Mouse (Mus musculus) T-cell, adult 2 months (primary cell): ENCODE measurements around the gene Prpf38b.

Source experiments
- DNase-seq: peaks from one replicate; pipeline ENCODE4 v3.0.0; 2022; ENCODE audit warnings: low spot score

The Prpf38b gene

DNA sequence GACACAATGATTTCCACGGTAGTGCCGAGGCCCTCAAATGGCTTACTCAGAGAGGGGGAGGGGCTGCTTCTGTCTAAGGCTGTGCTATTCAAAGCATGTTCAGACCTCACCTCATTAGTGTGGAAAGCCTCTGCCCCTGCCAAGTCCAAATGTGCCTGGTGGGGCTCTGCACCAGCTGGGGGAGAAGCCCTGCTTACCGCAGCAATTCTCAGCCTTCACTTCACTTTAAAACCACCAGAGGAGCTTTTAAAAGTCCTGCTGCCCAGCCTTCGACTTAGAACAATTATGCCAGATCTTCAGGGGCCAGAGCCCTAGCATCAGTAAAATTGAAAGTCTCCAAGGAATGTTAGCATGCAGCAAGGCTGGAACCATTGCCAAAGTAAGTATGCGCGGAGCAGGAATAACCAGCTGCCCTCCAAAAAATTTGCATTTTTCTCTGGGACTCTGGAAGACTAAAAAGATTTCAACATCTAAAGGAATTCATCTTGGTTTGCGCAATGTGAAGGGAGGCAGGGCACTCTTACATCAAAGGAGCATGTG lies 53.2 kb downstream of the Prpf38b start:
- DNase-seq = no peak

DNA sequence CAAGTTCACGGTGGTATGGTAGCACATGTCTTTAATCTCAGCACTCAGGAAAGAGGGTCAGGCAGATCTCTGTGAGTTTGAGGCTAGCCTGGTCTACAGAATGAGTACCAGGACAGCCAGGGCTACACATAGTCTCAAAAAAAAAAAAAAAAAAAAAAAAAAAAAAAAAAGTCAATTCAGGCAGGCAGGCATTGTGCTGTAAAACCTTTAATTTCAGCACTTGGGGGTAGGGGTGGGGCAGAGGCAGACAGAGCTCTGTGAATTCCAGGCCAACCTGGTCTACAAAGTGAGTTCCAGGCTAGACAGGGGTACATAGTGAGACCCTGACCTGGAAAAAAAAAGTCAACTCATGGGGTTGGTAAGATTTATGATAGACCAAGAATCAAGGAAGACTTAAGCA lies 53.8 kb downstream of the Prpf38b start:
- DNase-seq = no peak

DNA sequence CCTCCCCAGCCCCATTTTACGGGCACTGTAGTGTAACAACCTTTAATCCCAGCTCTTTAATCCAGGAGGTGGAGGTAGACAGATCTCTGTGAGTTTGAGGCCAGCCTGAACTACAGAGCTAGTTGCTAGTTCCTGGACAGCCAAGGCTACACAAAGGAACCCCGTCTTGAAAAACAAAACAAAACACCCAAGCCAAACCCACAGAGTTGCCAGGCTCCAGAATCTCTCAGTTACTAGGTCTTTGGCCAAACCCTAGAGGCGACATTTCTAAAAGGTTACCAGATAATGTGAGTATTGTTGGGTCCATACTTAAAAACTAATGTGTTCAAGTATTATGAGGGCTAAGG lies 54.4 kb downstream of the Prpf38b start:
- no peak for DNase-seq

DNA sequence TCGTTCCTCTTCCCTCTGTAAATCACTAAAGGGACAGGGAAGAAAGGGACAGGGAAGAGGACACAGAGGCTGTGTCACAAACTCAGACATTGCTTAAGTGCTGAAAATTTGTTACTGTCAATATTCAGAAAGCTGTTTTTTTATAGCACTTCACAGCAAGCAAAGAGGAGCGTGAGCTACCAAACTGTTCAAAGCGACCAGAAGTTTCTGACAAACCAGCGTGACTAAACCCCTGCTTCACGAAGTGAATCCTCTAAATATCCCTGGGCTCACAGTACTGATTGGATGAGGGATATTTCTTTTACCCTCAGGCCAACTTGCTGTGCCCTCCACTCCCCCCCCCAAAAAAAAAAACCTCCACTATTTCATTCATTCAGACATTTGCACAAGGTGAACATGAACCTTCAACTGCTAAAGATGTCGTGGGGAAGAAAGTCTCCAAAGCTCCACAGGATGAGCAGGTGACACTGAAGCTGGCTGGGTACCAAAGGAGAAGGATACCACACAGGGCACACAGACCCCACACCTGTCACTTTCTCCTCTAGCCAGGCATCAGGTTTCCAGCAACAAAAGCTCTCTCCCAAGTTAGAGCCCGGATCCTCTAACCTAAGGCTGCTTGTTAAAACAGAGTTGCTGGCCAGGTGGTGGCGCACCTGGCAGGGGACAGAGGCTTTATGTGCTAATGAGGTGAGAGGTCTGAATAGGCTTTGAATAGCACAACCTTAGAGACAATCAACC lies 55.0 kb downstream of the Prpf38b start:
- DNase-seq = peak; percentile 56

DNA sequence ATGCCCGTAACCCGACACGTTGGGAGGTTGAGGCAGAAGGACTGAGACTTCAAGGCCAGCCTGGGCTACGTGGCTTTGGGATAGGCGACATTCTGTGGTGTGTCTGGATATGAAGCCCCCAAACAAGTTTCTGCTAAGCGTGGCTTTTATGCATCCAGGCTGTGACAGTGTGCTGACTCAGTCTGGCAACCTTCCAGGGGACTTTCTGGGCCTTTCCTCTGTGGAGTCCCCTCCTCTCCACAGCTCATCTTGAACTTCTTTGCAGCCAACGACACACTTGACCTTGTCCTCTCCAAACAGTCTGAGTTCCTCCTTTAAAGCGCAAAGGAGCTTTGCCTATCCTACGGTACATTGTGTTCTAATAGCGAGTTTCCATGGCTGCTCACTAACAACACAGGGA lies 55.7 kb downstream of the Prpf38b start:
- DNase-seq = no peak

DNA sequence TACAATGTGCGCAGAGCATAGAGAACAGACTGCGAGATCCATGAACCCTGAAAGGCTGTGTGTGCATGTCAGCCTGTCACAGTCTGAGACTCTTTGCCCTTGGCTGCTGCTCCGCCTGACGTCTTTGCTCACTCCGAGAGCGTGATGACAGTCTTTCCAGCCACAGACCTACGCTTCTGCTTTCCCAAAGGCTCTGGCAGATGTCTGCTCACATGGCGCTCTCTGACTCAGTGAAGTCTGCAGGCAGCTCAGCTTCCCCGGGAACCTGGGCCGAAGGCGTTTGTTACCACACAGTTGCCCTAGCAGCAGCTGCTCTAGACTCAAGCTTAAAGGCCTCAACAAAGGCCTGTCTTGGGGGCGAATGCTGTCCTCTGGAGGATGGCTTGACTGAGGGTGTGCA lies 56.2 kb downstream of the Prpf38b start:
- DNase-seq = no peak

DNA sequence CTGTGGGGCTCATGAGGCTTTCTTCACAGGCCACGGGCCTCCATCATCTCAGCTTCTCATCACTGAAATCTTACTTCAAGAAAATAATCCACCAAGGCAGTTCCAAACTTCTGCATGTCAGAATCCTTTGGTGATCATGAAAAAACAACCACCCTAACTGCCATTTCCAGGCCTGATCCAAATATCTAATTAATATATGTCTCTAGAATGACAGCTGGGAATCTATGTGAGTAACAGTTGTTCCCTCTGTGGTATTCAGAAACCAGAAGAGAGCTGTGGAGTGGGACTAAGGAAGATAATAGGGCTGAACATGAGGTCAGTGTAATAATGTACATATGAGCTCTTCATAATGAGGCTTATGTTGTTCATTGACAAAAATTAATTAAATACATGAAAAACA lies 58.3 kb downstream of the Prpf38b start:
- DNase-seq = no peak
